Mouse (Mus musculus) embryonic facial prominence, embryonic 11.5 days (tissue): Measurements from ENCODE around the gene Gm6904. TPM values are rescaled to one million over a fixed set of nuclear protein-coding genes. Genes with fewer than 3 reads are reported as not detected.

Experiments
- ATAC-seq: fragments of 200-750 bp; cut with Nextera tagmentation; replicated peaks from 2 replicates; pipeline ENCODE4 v1.8.0; 2017; ENCODE audit warnings: low read depth; ENCODE audit not compliant: insufficient number of reproducible peaks, low FRiP score, low TSS enrichment
- DNase-seq: peaks from one replicate; pipeline ENCODE4 v3.0.0-alpha.2; 2015; ENCODE audit warnings: low spot score
- H3K27ac ChIP-seq: fragments of 300-500 bp; sonication (generic); replicated peaks from 2 replicates; pipeline ENCODE4 v1.5.1; 2014; ENCODE audit warnings: mild to moderate bottlenecking, low read depth, low read length, control low read depth
- H3K27me3 ChIP-seq: fragments of 300-500 bp; sonication (generic); 2 replicates; pipeline ENCODE4 v1.6.1; 2014; ENCODE audit warnings: mild to moderate bottlenecking, low read length, moderate library complexity, mixed read lengths; ENCODE audit not compliant: control insufficient read depth, insufficient read depth
- H3K36me3 ChIP-seq: fragments of 300-500 bp; sonication (generic); replicated peaks from 2 replicates; pipeline ENCODE4 v1.6.1; 2014; ENCODE audit warnings: low read depth, mild to moderate bottlenecking, low read length, moderate library complexity, mixed read lengths; ENCODE audit not compliant: control insufficient read depth, insufficient read depth
- H3K4me1 ChIP-seq: fragments of 300-500 bp; sonication (generic); 2 replicates; pipeline ENCODE4 v1.6.1; 2014; ENCODE audit warnings: low read length, mixed read lengths; ENCODE audit not compliant: control insufficient read depth, insufficient read depth
- H3K4me2 ChIP-seq: fragments of 300-500 bp; sonication (generic); 2 replicates; pipeline ENCODE4 v1.6.1; 2014; ENCODE audit warnings: low read depth, mild to moderate bottlenecking, control low read depth, low read length, moderate library complexity
- H3K4me3 ChIP-seq: fragments of 300-500 bp; sonication (generic); 2 replicates; pipeline ENCODE4 v1.5.1; 2014; ENCODE audit warnings: low read depth, low read length, control low read depth
- H3K9ac ChIP-seq: fragments of 300-500 bp; sonication (generic); replicated peaks from 2 replicates; pipeline ENCODE4 v1.6.1; 2014; ENCODE audit warnings: mild to moderate bottlenecking, control low read depth, low read length
- H3K9me3 ChIP-seq: fragments of 300-500 bp; sonication (generic); replicated peaks from 2 replicates; pipeline ENCODE4 v1.6.1; 2016; ENCODE audit warnings: mild to moderate bottlenecking, low read length, inconsistent platforms, mixed read lengths; ENCODE audit not compliant: control insufficient read depth
- WGBS: fragments of 180-500 bp; shearing (Covaris S2); extraction: QIAGEN DNeasy Blood & Tissue Kit; methylation state at CpG from one replicate; pipeline ENCODE4 v1.1.7; 2014; 5-methylcytosine and 5-hydroxymethylcytosine counted together
- polyA plus RNA-seq: library from polyadenylated mRNA; unstranded; fragments of >200 nt; fragmentation: Nextera tagmentation; extraction: Ambion mirVana; gene quantifications from 2 replicates; pipeline ENCODE4 v1.2.1, GENCODE M21; 2014

Gene Gm6904
- polyA plus RNA-seq, 1 experiment from 2014 or later = not detected

DNA sequence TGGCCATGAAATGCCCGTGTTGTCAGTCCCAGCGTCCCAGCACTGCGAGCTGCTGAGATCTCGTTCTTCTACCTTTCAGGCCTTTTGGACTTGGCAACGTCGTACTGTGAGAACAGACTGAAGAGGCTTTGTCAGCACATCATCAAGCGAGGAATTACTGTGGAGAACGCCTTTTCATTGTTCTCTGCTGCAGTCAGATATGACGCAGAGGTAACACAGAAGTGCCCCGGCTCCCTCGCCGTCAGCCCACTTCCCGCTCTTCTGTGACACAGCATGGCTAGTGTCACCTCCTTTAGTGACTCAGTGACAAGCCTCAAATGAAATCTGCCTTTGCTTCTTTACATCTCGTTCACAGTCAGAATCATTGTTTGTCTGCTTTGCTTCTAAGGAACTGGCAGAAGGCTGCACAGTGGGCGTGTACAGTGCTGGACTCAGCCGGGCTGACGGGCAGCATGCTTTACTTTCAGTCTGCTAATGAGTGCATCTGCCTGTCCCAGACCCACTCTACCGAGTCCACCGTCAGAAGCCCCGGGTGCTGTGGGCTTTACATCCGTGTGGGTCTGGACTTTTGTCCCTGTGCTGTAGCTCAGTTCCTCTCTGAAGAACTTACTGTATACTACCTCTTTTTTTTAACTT lies 29.6 kb downstream of the Gm6904 start:
- Histone ChIP-seq H3K4me2 (no peak overlapping the region), H3K4me3 (no peak overlapping the region), H3K36me3 (peaks cover 8% of the 10 kb centered on the region), H3K27me3 (no peaks in the 10 kb centered on the region), H3K9ac (no peak overlapping the region), H3K27ac (no peak overlapping the region), H3K9me3 (no peaks in the 10 kb centered on the region), H3K4me1 (no peaks in the 10 kb centered on the region)
- ATAC-seq (no peak), DNase-seq (no peak)
- WGBS = 93% methylated on average over 21 of the region's 21 CpGs

DNA sequence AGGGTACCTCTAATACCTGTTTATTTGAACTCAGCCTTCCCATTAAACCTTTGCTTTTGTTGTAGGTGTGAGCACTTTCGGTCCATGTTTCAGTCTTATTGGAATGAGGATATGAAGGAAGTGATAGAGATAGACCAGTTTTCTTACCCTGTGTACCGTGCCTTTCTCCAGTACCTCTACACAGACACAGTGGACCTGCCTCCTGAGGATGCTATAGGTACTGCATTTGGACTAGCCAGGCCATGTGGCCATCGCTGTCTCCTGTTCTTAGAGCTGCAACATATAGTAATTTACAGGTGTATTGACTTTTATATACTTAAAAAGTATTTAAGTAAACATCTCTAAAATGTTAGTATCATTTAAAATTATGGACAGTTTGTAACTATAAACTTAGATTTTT lies 30.2 kb downstream of the Gm6904 start:
- no peaks in the 10 kb centered on the region for H3K27me3 ChIP-seq
- no peak overlapping the region for H3K27ac ChIP-seq
- ATAC-seq = no peak
- no peaks in the 10 kb centered on the region for H3K4me1 ChIP-seq
- H3K9ac ChIP-seq = no peak overlapping the region
- DNase-seq = no peak
- no peaks in the 10 kb centered on the region for H3K9me3 ChIP-seq
- H3K4me2 ChIP-seq = no peak overlapping the region
- WGBS = 93% methylated on average over 3 of the region's 3 CpGs
- H3K4me3 ChIP-seq = no peak overlapping the region
- peaks cover 7% of the 10 kb centered on the region for H3K36me3 ChIP-seq

DNA sequence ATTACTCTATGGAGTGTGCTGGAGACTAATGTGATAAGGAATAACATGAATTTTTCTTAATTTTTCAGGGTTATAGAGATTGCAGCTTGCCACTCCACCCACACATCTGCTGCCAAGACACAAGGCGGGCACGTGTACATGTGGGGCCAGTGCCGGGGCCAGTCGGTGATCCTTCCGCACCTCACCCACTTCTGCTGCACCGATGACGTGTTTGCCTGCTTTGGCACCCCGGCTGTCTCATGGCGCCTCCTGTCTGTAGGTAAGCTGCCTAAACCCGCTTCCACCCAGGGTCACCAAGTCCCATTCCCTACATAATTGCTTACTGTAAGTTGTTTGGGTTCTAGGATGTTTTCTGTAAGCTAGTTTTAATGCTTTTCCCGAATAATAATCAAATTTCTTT lies 33.8 kb downstream of the Gm6904 start:
- no peak overlapping the region for H3K9ac ChIP-seq
- H3K36me3 ChIP-seq = peaks cover 8% of the 10 kb centered on the region
- no peaks in the 10 kb centered on the region for H3K27me3 ChIP-seq
- DNase-seq = no peak
- no peak for ATAC-seq
- H3K4me2 ChIP-seq = no peak overlapping the region
- WGBS = 95% methylated on average over 11 of the region's 11 CpGs
- no peak overlapping the region for H3K27ac ChIP-seq
- no peaks in the 10 kb centered on the region for H3K9me3 ChIP-seq
- H3K4me3 ChIP-seq = no peak overlapping the region
- H3K4me1 ChIP-seq = no peaks in the 10 kb centered on the region

DNA sequence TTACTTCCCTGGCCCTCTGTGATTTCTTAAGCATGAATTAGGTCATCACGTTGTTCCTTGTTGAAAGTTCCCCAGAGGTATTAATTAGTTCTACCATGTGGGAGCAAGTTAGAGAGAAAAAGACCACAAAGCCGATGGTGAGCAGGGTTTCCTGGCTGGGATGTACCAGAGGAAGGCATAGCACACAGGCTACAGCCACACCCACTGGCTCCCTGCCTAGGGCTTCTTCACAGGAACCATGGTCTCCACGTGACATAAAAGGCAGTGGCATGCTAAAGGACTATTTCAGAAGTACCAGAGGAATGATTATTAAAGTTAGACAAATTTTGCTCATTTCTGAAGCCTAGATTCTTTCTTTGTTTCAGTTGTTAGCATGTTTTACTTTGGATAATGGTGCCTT lies 40.8 kb downstream of the Gm6904 start:
- Histone ChIP-seq H3K9ac (no peak overlapping the region), H3K9me3 (no peaks in the 10 kb centered on the region), H3K27me3 (no peaks in the 10 kb centered on the region), H3K4me3 (no peak overlapping the region), H3K4me1 (no peaks in the 10 kb centered on the region), H3K27ac (no peak overlapping the region), H3K4me2 (no peak overlapping the region), H3K36me3 (peaks cover 7% of the 10 kb centered on the region)
- DNase-seq (no peak), ATAC-seq (no peak)
- WGBS = 87% methylated on average over 3 of the region's 3 CpGs

DNA sequence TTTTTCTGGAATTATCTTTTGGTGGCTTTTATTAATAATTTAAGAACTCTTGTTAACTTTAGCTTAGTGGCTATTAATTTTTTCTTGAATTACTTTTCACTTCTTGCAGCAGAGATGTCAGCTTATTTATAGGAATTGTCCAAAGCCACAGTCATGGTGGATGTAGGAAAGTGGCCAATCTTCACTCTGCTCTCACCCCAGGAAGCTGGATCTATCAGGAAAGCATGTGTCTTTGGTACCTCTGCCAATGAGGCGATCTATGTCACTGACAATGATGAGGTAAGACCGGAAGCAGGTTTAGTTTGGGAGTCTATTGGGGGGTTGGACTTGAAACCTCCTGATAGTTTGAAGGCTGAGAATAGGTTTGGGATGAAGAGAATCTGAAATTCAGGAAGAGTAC lies 50.2 kb downstream of the Gm6904 start:
- Histone ChIP-seq H3K36me3 (no peaks in the 10 kb centered on the region), H3K4me1 (0 out of 2 replicates have a peak, but pooled peaks cover 4% of the 10 kb centered on the region), H3K9me3 (no peaks in the 10 kb centered on the region), H3K4me3 (no peak overlapping the region), H3K27ac (no peak overlapping the region), H3K4me2 (no peak overlapping the region), H3K9ac (no peak overlapping the region), H3K27me3 (no peaks in the 10 kb centered on the region)
- DNase-seq (no peak), ATAC-seq (no peak)
- WGBS = 95% methylated on average over 2 of the region's 2 CpGs

DNA sequence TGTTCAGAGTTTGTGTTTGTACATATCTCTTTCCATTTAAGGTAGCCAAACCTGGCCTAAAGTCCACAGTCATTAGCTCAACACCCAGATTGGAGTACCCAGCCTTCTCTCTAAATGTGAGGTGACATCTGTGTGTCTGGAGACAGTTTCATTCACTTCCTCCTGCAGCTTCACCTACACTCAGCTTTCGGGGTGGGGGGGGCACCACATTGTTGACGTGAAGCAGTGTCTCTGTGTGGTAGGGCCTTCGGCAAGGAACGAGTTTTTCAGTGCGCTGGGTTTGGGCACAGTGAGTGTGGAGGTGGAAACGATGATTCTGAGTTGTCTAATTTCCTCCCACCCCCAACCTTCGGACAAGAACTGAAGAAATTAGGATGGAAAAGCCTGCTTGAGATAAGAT lies 51.0 kb downstream of the Gm6904 start:
- Histone ChIP-seq H3K4me2 (no peak overlapping the region), H3K9ac (no peak overlapping the region), H3K4me1 (0 out of 2 replicates have a peak, but pooled peaks cover 4% of the 10 kb centered on the region), H3K36me3 (no peaks in the 10 kb centered on the region), H3K9me3 (no peaks in the 10 kb centered on the region), H3K4me3 (no peak overlapping the region), H3K27ac (no peak overlapping the region), H3K27me3 (no peaks in the 10 kb centered on the region)
- 89% methylated on average over 7 of the region's 7 CpGs for WGBS
- ATAC-seq (no peak), DNase-seq (no peak)

DNA sequence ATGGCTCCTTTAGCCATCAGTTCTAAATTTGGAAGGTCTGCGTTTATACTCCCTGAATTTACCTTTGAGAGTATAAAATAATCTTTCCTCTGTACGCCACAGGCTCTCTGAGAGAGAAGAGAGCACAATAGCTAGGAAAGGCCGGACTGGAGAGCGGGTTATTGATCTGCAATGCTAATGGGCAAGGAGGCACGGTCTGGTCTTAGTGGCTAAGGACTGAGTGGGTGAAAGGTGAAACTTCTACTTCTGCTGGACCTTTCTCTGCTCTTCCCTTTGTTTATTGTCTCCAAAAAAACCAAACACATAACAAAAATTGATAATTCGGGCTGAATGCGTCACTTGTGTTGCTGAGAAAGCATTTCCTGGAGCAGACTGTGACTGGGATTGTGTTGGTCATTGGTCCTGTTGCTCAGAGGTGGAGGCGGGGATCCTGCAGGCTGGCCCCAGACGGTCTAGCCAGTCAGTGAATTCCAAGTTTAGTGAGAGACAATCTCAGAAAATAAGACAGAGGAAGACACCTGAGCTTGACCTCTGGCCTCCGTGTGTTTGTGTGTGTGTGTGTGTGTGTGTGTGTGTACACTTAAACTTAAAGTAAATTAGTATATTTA lies 53.9 kb downstream of the Gm6904 start:
- DNase-seq (no peak), ATAC-seq (no peak)
- Histone ChIP-seq H3K9ac (no peak overlapping the region), H3K27me3 (no peaks in the 10 kb centered on the region), H3K36me3 (no peaks in the 10 kb centered on the region), H3K27ac (no peak overlapping the region), H3K4me2 (no peak overlapping the region), H3K4me3 (no peak overlapping the region), H3K4me1 (0 out of 2 replicates have a peak, but pooled peaks cover 4% of the 10 kb centered on the region), H3K9me3 (no peaks in the 10 kb centered on the region)
- WGBS = 46% methylated on average over 10 of the region's 10 CpGs

DNA sequence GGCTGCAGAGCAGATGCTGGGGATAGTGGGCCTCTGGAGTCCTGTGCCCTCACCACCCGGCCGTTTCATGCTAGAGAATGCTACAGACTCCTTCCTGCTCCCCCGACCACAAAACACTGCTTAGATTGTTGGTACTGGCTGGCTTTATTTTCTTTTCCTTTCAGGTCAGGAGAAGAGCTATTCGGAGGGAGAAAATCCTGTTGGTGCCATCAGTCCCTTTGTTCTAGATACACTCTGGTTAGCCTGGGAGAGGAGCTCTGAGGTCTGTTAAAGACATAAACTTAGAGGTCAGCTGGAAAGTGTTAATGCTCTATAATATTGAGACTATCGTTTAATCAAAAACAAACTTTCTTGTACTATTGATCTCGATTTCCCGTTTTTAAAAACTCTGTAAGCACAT lies 54.6 kb downstream of the Gm6904 start:
- H3K9me3 ChIP-seq = no peaks in the 10 kb centered on the region
- peak overlapping the region; percentile 47; the same call in 1 of the 2 replicates for H3K27ac ChIP-seq
- peak overlapping the region; percentile 4; the same call in 1 of the 2 replicates for H3K9ac ChIP-seq
- no peak overlapping the region for H3K4me2 ChIP-seq
- DNase-seq (peak; percentile 26), ATAC-seq (no peak)
- 29% methylated on average over 7 of the region's 7 CpGs for WGBS
- H3K27me3 ChIP-seq = no peaks in the 10 kb centered on the region
- H3K36me3 ChIP-seq = no peaks in the 10 kb centered on the region
- H3K4me3 ChIP-seq = no peak overlapping the region
- H3K4me1 ChIP-seq = peaks cover 4% of the 10 kb centered on the region; the same call in 1 of the 2 replicates
